Mouse (Mus musculus) heart, adult 8-10 months (tissue): ENCODE results near the gene Ncapg2. TPM values are rescaled to one million over a fixed set of nuclear protein-coding genes. Genes with fewer than 3 reads are reported as not detected.

ENCODE experiments used
- total RNA-seq, 4 experiments: library from RNA; stranded (reverse); gene quantifications; 2 replicates each; pipeline ENCODE4 v1.2.4; 2022

Ncapg2 gene
- total RNA-seq, 4 experiments from 2014 or later: 2.6 to 4.2 (median 2.7) TPM

Other genes starting within 250 kb of the Ncapg2 start
- gene Wdr60, start 142.4 kb upstream of the Ncapg2 start, total RNA-seq: 1 to 10 TPM; 1.5 to 2.9 (median 2.3) TPM
- gene Gm11027, start 130.0 kb upstream of the Ncapg2 start, total RNA-seq: not detected
- 10 to 100 TPM; 23.3 to 27.6 (median 24.1) TPM for gene Esyt2, start 124.2 kb upstream of the Ncapg2 start, total RNA-seq
- under 1 TPM in 3 of 4 experiments, not detected in 1; 0.06 to 0.17 (median 0.14) TPM for gene Ptprn2, start 80.3 kb downstream of the Ncapg2 start, total RNA-seq